Mouse (Mus musculus) small intestine, adult 2 months (tissue): Measurements from ENCODE around the gene Olfr164.

Experiments used
- CTCF ChIP-seq: fragments of 200-500 bp; IDR thresholded peaks from 2 replicates; pipeline ENCODE4 v1.5.1; 2012; ENCODE audit warnings: low read depth, mild to moderate bottlenecking, control low read depth, inconsistent platforms, low read length, moderate library complexity, mixed read lengths; ENCODE audit not compliant: insufficient replicate concordance, insufficient read length; ENCODE audit errors: extremely low read depth
- POLR2A ChIP-seq: fragments of 200-500 bp; IDR thresholded peaks from 2 replicates; pipeline ENCODE4 v1.6.1; 2012; ENCODE audit warnings: low read depth, mild to moderate bottlenecking, control low read depth, inconsistent platforms, low read length, moderate library complexity

DNA sequence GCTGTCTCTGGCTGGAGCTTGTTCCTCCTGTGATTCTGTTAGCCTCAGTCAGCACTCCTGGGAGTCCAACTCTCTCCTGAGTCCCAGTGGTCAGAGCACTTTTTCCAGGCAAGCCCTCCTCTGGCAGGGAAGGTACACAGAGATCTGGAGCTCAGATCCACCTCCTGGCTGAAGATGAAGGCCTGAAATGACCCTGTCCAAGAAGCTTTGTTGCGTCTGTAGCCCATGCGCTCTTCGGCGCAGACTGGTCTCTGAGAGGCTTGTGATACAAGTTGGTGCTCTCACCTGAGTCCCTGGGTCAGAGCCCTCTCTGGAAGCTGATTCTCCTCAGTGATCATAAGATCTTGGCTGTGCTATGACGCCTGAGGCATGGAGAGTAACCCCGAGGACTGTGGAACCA lies 35.2 kb upstream of the Olfr164 start:
- TF ChIP-seq POLR2A: no peak
- TF ChIP-seq CTCF: no peak
